Mouse (Mus musculus): Measurements from ENCODE around the gene Ctnnbl1. TPM values are rescaled to one million over a fixed set of nuclear protein-coding genes. Genes with fewer than 3 reads are reported as not detected.

Gene Ctnnbl1
- 10 to 100 TPM; 17.6 to 18.0 TPM for total RNA-seq (2021)
- long read RNA-seq, experiment 1, transcript Ctnnbl1-201 (16 exons, 2,442 nt) = major isoform, 45 of 59 reads
- long read RNA-seq, experiment 1, partial matches to known transcripts = 8 of 59 reads
- long read RNA-seq, experiment 1, other reads (novel, unspliced or antisense) = 6 of 59 reads
- long read RNA-seq, experiment 2, transcript Ctnnbl1-201 (16 exons, 2,442 nt) = major isoform, 12 of 19 reads
- long read RNA-seq, experiment 2, partial matches to known transcripts = 0 of 19 reads
- long read RNA-seq, experiment 2, other reads (novel, unspliced or antisense) = 7 of 19 reads

GRCm38 (mm10) chr2:157736854-157737850, at the start of gene Ctnnbl1:
Gene Ctnnbl1 (plus strand): TSS chr2:157737401.
- peak; percentile 99 for DNase-seq

- DNase-seq = no peak
Observed at GRCm38 (mm10) chr2:157687506-157687905, 49.7 kb upstream of the Ctnnbl1 start.

GRCm38 (mm10) chr2:157691266-157692105, 45.7 kb upstream of the Ctnnbl1 start:
- no peak for DNase-seq

GRCm38 (mm10) chr2:157692365-157692932, 44.8 kb upstream of the Ctnnbl1 start:
- no peak for DNase-seq

GRCm38 (mm10) chr2:157693576-157693975, 43.6 kb upstream of the Ctnnbl1 start:
- DNase-seq = no peak

GRCm38 (mm10) chr2:157696297-157696731, 40.9 kb upstream of the Ctnnbl1 start:
- peak; percentile 54 to 57 for DNase-seq

GRCm38 (mm10) chr2:157703155-157703554, 34.0 kb upstream of the Ctnnbl1 start:
- DNase-seq = no peak

GRCm38 (mm10) chr2:157704991-157705776, 32.0 kb upstream of the Ctnnbl1 start:
- peak; percentile 10 to 15 for DNase-seq

GRCm38 (mm10) chr2:157705777-157706158, 31.4 kb upstream of the Ctnnbl1 start:
- no peak for DNase-seq

GRCm38 (mm10) chr2:157707191-157707923, 29.8 kb upstream of the Ctnnbl1 start:
- no peak for DNase-seq

- no peak for DNase-seq
Observed at GRCm38 (mm10) chr2:157712677-157713076, 24.5 kb upstream of the Ctnnbl1 start.

GRCm38 (mm10) chr2:157715586-157716191, 21.5 kb upstream of the Ctnnbl1 start:
- DNase-seq = peak; percentile 23 to 39

GRCm38 (mm10) chr2:157718441-157718840, 18.8 kb upstream of the Ctnnbl1 start:
- DNase-seq = no peak

GRCm38 (mm10) chr2:157723883-157724573, 13.2 kb upstream of the Ctnnbl1 start:
- DNase-seq = no peak

- no peak for DNase-seq
Observed at GRCm38 (mm10) chr2:157724574-157724914, 12.7 kb upstream of the Ctnnbl1 start.

GRCm38 (mm10) chr2:157744619-157745018, 7.4 kb downstream of the Ctnnbl1 start:
- DNase-seq = peak in 1 of 2 experiments; percentile 15

- no peak for DNase-seq
Observed at GRCm38 (mm10) chr2:157745735-157746134, 8.5 kb downstream of the Ctnnbl1 start.

- peak in 1 of 2 experiments; percentile 8 for DNase-seq
Observed at GRCm38 (mm10) chr2:157746558-157746957, 9.4 kb downstream of the Ctnnbl1 start.

GRCm38 (mm10) chr2:157747989-157748388, 10.8 kb downstream of the Ctnnbl1 start:
- no peak for DNase-seq
